Mouse (Mus musculus) thymus, adult 18-20 months (tissue): ENCODE data around the gene Mphosph9.
"Not testable (repeated sequence)": the region's sequence is repeated elsewhere in the genome, so short reads cannot be mapped to it uniquely, and the experiment has no call there.

Experiments used
- DNase-seq, 2 experiments: peaks; one replicate each; pipeline ENCODE4 v3.0.0; 2022; ENCODE audit warnings: mixed read lengths in 2 of 2

The Mphosph9 gene

GRCm38 (mm10) chr5:124327510-124328364 lies at the start of gene Mphosph9, which contains the start of gene 2810006K23Rik:
TSS of gene Mphosph9 (minus strand) at chr5:124327972.
TSS of gene 2810006K23Rik (plus strand) at chr5:124328089.
- DNase-seq, result peak; percentile 99 to 100

GRCm38 (mm10) chr5:124377149-124377548 lies 49.4 kb upstream of the Mphosph9 start:
- DNase-seq, result no peak

- DNase-seq, result no peak
Measured at GRCm38 (mm10) chr5:124376401-124376800, 48.6 kb upstream of the Mphosph9 start.

- no peak for DNase-seq
Measured at GRCm38 (mm10) chr5:124374298-124374697, 46.5 kb upstream of the Mphosph9 start.

GRCm38 (mm10) chr5:124366721-124367120 lies 38.9 kb upstream of the Mphosph9 start:
- no peak for DNase-seq

GRCm38 (mm10) chr5:124365754-124366153 lies 38.0 kb upstream of the Mphosph9 start:
- DNase-seq, result no peak

GRCm38 (mm10) chr5:124364173-124364918 lies 36.6 kb upstream of the Mphosph9 start:
- DNase-seq, result no peak

- not testable (repeated sequence) for DNase-seq
Measured at GRCm38 (mm10) chr5:124362982-124363381, 35.2 kb upstream of the Mphosph9 start, which contains the start of gene Cdk2ap1. TSS of gene Cdk2ap1 (minus strand) at chr5:124363082.

GRCm38 (mm10) chr5:124359641-124360040 lies 31.9 kb upstream of the Mphosph9 start:
- no peak for DNase-seq

- DNase-seq, result no peak
Measured at GRCm38 (mm10) chr5:124356695-124357094, 28.9 kb upstream of the Mphosph9 start.

GRCm38 (mm10) chr5:124355425-124355959 lies 27.7 kb upstream of the Mphosph9 start:
- DNase-seq, result no peak

GRCm38 (mm10) chr5:124354574-124355424 lies 27.0 kb upstream of the Mphosph9 start:
- DNase-seq, result peak in 1 of 2 experiments; percentile 28

GRCm38 (mm10) chr5:124353726-124354547 lies 26.2 kb upstream of the Mphosph9 start:
- DNase-seq, result peak; percentile 18 to 56

- peak; percentile 35 to 65 for DNase-seq
Measured at GRCm38 (mm10) chr5:124353011-124353725, 25.4 kb upstream of the Mphosph9 start.

- DNase-seq, result peak; percentile 62 to 74
Measured at GRCm38 (mm10) chr5:124352141-124352920, 24.6 kb upstream of the Mphosph9 start.

- no peak for DNase-seq
Measured at GRCm38 (mm10) chr5:124351604-124352003, 23.8 kb upstream of the Mphosph9 start.

GRCm38 (mm10) chr5:124351111-124351560 lies 23.4 kb upstream of the Mphosph9 start:
- DNase-seq, result peak in 1 of 2 experiments; percentile 29

- no peak for DNase-seq
Measured at GRCm38 (mm10) chr5:124350350-124350749, 22.6 kb upstream of the Mphosph9 start.

- no peak for DNase-seq
Measured at GRCm38 (mm10) chr5:124349196-124349595, 21.4 kb upstream of the Mphosph9 start.

- DNase-seq, result no peak
Measured at GRCm38 (mm10) chr5:124342897-124343296, 15.1 kb upstream of the Mphosph9 start.
